Mouse (Mus musculus): ENCODE results near the gene Txndc15.
A peak's percentile ranks its signal among the peaks of the same experiment; 100 is the strongest.

Txndc15 gene

DNA sequence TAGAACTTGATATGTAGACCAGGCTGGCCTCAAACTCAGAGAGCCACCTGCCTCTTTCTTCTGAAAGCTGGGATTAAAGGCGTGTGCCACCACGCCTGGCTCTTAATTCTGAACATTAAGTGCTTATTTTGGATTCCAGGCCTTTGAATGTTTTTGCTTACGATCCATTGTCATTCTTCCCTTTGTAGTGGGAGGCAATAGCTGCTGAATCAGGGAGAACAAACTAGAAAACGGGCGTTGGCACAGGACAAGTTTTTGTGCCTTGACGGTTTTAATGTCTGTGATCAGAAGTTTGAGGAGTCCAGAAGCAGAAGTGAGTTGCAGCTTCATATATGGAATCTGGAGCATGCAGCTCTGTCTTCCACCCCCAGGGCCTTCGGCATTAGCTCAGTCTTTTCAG, 16.3 kb downstream of the Txndc15 start:
- no peak for DNase-seq (ENCODE audit: low spot score)

DNA sequence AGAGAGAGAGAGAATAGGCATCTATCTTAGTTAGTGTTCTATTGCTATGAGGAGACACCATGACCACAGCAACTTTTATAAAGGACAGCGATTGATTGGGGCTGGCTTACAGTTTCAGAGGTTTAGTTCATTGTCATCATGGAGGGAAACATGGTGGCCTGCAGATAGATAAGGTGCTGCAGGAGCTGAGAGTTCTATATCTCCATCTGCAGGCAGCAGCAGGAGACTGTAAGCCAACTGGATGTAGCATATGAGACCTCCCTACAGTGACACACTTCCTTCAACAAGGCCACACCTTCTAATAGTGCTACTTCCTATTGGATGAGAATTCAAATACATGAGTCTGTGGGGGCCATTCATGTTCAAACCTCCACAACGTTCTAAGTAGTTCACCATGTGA, 17.7 kb downstream of the Txndc15 start:
- DNase-seq (ENCODE audit: low spot score), result no peak

DNA sequence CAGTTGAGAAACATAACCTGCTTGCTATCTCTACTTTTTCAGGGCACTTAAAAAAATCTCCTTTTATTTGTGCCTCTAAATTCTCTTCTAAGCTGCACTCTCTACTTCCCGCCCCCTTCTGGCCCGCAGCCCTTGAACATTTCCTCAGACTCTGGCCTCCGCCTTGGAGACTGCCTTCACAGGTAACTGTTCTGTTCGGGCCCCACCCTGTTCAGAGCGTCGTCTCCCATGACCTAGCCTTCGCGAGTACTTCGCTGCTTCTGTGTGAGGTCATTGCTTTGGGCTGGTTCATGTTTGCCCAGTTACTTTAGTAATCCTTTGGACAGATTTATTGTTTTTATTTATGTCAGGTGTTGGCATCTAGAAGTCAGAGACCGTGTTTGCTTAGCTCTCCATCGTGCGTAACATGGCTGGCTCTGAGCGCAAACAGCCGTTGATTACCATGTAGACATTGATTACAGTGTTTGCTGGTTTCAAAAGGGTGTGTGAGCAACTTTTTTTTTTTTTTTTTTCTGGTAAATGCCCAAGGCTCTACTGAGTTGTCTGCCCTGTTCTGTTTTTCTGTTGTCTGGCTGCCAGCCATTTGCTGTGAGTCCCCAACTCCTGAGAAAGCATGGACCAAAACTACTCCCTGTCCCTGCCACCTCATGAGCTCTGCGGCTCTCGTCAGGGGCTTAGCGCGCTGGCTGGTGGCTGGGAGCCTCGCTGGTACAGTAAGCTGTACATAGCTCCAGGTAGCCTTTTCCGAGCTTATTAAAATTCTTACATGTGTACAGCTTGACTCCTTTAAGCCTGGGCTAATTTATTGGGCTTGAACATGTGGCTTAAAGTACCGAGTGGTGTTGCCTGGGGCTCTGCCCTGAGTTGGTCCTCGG, 19.4 kb downstream of the Txndc15 start:
- DNase-seq (ENCODE audit: low spot score), result no peak

DNA sequence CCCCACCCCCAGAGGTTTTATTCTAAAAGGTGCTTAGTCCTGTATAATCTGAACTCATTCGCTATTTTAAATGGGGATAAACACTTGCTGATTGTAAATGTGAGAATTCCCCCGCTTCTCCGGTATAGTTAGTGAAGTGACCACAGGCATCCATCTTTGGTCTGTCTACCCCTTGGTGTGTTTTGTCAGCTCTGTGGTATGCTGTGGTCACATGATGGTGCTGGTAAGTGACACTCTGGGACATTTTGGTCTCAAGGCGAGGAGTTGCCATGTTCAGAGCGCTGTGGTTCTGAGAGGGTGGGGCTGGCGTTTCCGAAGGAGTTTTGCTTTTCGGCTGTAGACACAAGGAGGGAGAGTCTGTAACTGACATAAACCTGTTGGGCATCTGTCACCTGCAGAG, 23.4 kb downstream of the Txndc15 start:
- DNase-seq (ENCODE audit: low spot score), result no peak

DNA sequence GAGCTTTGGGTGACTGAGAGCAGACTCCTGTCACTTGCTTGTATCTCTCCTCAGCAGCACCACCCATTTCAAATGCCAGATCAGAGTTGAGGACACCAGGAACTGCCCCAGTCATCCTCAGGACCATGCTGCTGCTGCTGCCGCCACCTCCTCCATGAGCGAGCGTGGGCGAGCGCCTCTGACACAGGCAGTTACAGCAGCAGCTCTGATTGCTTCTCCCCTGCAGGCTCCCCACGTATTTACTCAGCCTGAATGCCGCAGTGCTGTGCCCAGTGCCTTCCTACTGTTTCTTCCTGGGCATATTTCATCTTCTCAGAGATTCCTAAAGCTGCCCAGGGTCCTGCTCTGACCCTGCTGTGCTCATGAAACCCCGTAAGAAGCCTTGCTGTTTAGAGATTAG, 27.9 kb downstream of the Txndc15 start:
- no peak for DNase-seq (ENCODE audit: low spot score)

DNA sequence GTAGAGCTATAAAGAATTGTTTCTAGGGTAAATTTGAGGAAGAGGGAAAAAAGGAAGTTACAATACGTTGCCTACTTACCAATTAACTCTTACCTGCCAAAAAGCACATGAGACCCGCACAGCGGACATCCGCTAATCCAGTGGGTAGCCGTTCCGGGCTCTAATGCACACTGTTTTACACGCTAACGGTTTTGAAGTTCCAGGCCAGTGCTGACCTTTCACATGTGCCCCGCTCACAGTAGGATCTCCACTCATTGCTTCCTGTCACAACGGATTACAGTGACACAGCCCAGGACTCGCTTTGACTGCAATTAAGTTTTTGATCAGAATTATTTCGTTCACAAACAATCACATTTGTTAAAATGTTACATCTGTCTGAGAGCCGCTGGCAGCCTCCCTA, 39.9 kb downstream of the Txndc15 start:
- peak; percentile 51 for DNase-seq (ENCODE audit: low spot score)

DNA sequence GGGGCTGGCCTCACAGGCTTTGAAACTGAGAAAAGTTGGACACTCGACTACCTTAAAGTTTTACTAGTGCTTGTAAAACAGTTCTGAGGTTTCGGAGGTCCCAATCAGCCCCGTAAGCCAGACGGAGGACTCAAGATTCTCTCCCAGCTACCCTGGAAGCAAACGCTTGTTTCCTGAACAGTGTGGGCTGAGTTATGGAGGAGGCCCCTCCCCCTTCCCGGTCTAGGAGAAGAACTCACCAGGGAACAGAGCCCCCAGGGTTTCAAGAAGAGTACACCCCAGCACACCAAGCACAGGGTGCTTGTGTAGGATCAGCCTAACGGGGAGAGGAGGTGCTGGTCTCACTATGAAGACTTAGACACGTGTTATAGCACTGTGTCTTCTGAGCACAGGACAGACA, 42.3 kb downstream of the Txndc15 start:
- DNase-seq (ENCODE audit: low spot score), result peak; percentile 47

DNA sequence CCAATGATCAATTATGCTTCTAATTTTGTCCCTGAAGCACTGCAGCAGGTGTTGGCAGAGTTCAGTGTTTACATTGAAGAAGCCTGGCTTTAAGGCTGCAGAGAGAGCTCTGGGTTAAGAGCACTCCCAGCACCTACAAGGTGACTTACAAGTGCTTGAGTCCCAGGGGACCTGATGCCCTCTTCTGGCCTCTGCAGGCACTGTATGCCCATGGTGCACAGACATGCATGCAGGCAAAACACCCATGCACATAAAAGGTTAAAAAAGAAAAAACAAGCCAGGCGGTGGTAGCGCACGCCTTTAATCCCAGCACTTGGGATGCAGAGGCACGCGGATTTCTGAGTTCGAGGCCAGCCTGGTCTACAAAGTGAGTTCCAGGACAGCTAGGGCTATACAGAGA, 43.2 kb downstream of the Txndc15 start:
- no peak for DNase-seq (ENCODE audit: low spot score)

DNA sequence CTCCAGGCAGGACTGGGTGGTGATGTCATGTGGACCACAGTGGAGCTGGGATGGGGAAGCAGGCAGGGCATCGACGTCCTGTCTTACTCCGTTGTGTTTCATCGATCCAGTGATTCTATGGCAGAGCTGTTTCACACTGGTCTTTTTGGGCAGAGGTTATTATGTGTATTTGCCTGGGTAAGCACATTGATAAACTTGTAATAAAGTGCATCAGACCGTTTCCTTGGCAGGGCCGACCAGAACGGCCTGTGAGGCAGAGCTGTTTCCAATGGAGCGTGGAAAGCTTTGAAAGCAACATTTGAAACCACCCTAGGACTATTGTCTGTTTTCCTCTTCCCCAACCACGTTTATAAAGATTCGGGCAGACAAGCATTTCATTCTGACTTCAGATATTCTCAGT, 46.1 kb downstream of the Txndc15 start:
- DNase-seq (ENCODE audit: low spot score), result no peak

DNA sequence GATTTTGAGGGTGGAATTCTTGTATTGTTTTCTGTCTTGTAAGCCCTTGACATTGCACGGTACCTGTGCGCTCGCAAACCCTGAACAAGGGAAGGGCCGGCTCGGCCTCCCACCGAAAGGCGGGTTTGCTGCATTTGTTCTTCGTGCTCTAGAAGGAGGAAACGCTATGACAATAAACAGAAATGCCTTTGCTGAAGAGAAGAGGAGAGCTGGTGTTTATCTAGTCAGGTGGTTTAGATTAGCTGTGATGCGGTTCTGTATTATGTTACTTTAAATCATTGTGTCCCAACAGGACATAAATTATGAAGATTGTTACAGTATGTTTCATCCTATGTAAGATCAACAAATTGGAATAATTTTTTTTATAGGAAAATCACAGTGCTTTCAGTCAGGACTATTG, 47.0 kb downstream of the Txndc15 start:
- DNase-seq (ENCODE audit: low spot score), result no peak

DNA sequence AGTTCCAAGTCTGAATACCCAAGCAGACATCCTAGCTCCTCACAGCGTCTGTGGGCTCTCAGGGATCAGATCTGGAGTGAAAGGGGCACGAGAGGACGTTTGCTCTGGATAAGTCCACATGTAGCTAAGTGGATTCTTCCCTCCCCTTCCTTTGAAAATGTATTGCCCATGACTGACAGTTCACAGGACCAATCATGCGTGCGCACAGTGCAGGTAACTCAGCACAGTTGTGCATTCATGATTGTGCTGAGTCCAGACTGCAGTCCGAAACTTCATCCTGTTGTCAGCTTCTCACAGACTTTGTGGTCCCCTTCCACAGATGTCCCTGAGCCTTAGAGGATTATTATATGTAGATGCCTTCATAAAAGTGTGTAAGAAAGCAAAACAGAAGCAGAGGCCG, 59.9 kb downstream of the Txndc15 start:
- DNase-seq (ENCODE audit: low spot score), result no peak

DNA sequence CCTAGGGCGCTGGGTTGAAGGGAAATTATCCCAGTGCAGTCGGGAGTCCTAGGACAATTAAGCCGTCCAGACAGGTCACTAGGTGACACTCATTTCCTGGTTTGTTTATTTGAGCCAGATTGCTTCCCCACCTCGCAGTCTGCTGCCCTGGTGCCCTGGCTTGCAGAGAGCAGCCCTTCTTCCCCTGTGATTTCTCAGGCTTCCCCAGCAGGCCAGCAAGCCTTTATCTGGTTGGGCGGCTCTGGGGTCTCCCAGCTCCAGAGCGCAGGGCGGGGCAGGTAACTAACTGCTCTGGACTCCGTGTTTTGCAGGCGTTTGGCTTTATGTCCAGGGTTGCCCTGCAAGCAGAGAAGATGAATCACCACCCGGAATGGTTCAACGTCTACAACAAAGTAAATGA, 60.6 kb downstream of the Txndc15 start:
- DNase-seq (ENCODE audit: low spot score), result peak; percentile 45

All from embryo, embryonic 10.5 days (tissue).